Mouse (Mus musculus) effector memory CD4-positive, alpha-beta T cell, adult 7 months (primary cell): ENCODE data around the gene Dusp21. TPM values are rescaled to one million over a fixed set of nuclear protein-coding genes. Genes with fewer than 3 reads are reported as not detected.

Experiments used
- polyA plus RNA-seq: library from polyadenylated mRNA; unstranded; fragments of 100-300 nt; shearing (Covaris generic); gene quantifications from one replicate; pipeline ENCODE4 v1.2.1, GENCODE M21; 2017

Gene Dusp21
- polyA plus RNA-seq = not detected

GRCm38 (mm10) chrX:18145557-18145956 lies at the start of gene Dusp21:
TSS of gene Dusp21 (plus strand) at chrX:18145857.

DNA sequence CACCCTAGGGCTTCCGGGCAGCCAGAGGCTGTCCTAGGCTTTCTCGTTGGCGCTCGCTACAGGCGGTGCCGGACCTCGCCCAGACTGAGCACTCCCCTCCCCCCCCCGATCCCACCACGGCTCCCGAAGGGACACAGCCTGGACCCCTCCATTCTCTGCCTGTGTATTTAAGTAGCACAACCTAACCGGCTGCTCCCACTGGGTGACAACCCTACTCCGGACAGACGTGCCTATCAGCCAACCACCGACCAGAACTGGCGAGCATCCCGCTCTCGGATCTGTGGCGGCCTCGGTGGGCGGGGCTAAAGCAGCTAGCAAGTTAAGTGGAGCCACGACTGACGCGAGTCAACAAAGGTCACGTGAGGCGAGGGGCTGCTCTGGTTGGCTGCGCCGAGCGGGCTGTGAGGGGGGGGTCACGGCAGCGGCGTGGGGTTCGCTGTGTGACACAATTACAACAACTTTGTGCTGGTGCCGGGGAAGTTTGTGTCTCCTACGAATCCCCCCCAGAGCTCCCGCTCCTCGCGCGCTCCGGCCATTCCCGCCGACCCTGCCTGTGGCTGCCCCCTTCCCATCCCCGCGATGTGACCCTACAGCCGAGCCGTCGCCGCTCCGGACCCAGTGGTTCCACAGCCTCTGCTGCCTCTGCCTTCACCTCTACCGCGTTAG lies 16.7 kb downstream of the Dusp21 start, which contains the start of gene Kdm6a:
Gene Kdm6a (plus strand): TSS at position 384 of the 666 bp plus-strand sequence.

Other genes starting within 250 kb of the Dusp21 start
- 74.3 TPM for gene Kdm6a, start 16.7 kb downstream of the Dusp21 start, polyA plus RNA-seq